Mouse (Mus musculus) inflammation-experienced regulatory T-cells (primary cell): ENCODE results near the gene Vdac1. TPM values are rescaled to one million over a fixed set of nuclear protein-coding genes. Genes with fewer than 3 reads are reported as not detected.

Source experiments
- polyA plus RNA-seq, 2 experiments: library from polyadenylated mRNA; unstranded; fragments of 100-300 nt; shearing (Covaris generic); gene quantifications; one replicate each; pipeline ENCODE4 v1.2.1; 2017

The Vdac1 gene
- polyA plus RNA-seq: 10 to 100 TPM; 70.6 to 81.5 TPM

GRCm38 (mm10) chr11:52360471-52361277, at the start of gene Vdac1:
Gene Vdac1, plus strand, starts transcription at chr11:52360860.

DNA sequence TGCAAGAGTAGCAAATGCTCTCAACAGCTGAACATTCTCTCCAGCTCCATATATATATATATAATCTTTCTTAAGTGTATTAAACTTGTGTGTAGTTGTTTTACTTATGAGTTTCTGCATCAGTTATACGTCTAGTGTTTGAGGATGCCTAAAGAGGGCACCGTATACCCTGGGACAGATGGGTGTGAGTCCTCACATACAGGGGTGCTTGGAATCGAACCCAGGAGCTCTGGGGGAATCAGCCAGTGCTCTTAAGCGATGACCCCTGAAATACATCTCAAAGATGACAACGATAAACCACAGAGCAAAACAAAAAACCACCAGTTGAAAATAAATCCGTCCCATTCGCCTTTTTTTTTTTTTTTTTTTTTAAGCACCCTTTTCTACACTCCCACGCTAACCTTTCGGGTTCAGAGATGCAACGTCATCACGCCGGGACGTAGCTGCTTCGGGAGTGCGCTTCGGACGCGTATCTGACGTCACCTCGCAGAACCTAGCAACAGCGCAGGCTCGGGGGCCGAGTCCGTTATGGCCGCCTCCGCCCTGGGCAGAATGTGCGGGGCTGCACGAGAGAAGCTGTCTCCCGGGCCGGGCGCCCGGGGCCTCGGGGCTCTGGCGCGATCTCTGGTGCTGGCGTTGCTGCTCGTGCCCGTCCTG, 35.4 kb downstream of the Vdac1 start, which contains the start of gene 9530068E07Rik:
Gene 9530068E07Rik (plus strand): TSS at position 489 of the 657 bp plus-strand sequence.

Other genes starting within 250 kb of the Vdac1 start
- not detected for gene Olfr1373, start 215.3 kb upstream of the Vdac1 start, polyA plus RNA-seq
- not detected for gene Olfr1371, start 146.9 kb upstream of the Vdac1 start, polyA plus RNA-seq
- gene Skp1a, start 128.9 kb upstream of the Vdac1 start, polyA plus RNA-seq: 100 to 1,000 TPM; 263 to 286 TPM
- 1,000 to 10,000 TPM in 1 of 2 experiments, 100 to 1,000 TPM in 1; 492 to 1,223 TPM for gene Tcf7, start 77.8 kb upstream of the Vdac1 start, polyA plus RNA-seq
- 10 to 100 TPM; 75.8 to 96.6 TPM for gene 9530068E07Rik, start 35.6 kb downstream of the Vdac1 start, polyA plus RNA-seq